Mouse (Mus musculus): ENCODE results near the gene Rtca. TPM values are rescaled to one million over a fixed set of nuclear protein-coding genes. Genes with fewer than 3 reads are reported as not detected.

Rtca gene
- polyA plus RNA-seq, 1 experiment from 2014 or later = 52.9 TPM

GRCm38 (mm10) chr3:116512151-116512903 is 4.3 kb upstream of the Rtca start:
- H3K27me3 ChIP-seq (replicated peaks) = no peaks in the 10 kb centered on the region
- H3K9me3 ChIP-seq = no peaks in the 10 kb centered on the region
- H3K9ac ChIP-seq = 0 out of 2 replicates have a peak overlapping the region, but pooled peaks have one; percentile 79
- H3K36me3 ChIP-seq = no peaks in the 10 kb centered on the region
- WGBS = 35% methylated on average over 12 of the region's 12 CpGs
- peak overlapping the region; percentile 59 for H3K4me3 ChIP-seq
- no peak overlapping the region for H3K27ac ChIP-seq (replicated peaks)
- peaks cover 14% of the 10 kb centered on the region for H3K4me1 ChIP-seq
- H3K4me2 ChIP-seq = peak overlapping the region; percentile 73
- ATAC-seq (ENCODE audit: extremely low read depth, insufficient number of reproducible peaks, low FRiP score, low TSS enrichment) = no peak

- WGBS = 95% methylated on average over 1 of the region's 1 CpGs
- H3K9me3 ChIP-seq = no peaks in the 10 kb centered on the region
- no peaks in the 10 kb centered on the region for H3K4me1 ChIP-seq
- H3K36me3 ChIP-seq = peaks cover 95% of the 10 kb centered on the region
- no peaks in the 10 kb centered on the region for H3K27me3 ChIP-seq (replicated peaks)
- ATAC-seq (ENCODE audit: extremely low read depth, insufficient number of reproducible peaks, low FRiP score, low TSS enrichment) = no peak
- no peak overlapping the region for H3K9ac ChIP-seq
- no peak overlapping the region for H3K27ac ChIP-seq (replicated peaks)
- H3K4me3 ChIP-seq = no peak overlapping the region
- no peak overlapping the region for H3K4me2 ChIP-seq
These were observed 12.3 kb downstream of the Rtca start for GRCm38 (mm10) chr3:116495671-116496070.

- WGBS = 65% methylated on average over 5 of the region's 5 CpGs
- Histone ChIP-seq H3K4me1 (no peaks in the 10 kb centered on the region), H3K27me3 (replicated peaks) (no peaks in the 10 kb centered on the region), H3K9me3 (no peaks in the 10 kb centered on the region), H3K4me2 (no peak overlapping the region), H3K36me3 (peaks cover 96% of the 10 kb centered on the region), H3K4me3 (no peak overlapping the region), H3K9ac (no peak overlapping the region), H3K27ac (replicated peaks) (no peak overlapping the region)
- ATAC-seq (ENCODE audit: extremely low read depth, insufficient number of reproducible peaks, low FRiP score, low TSS enrichment) = no peak
These were observed 14.3 kb downstream of the Rtca start for GRCm38 (mm10) chr3:116493658-116494057.

- Histone ChIP-seq H3K9ac (no peak overlapping the region), H3K36me3 (peaks cover 94% of the 10 kb centered on the region), H3K27ac (replicated peaks) (no peak overlapping the region), H3K27me3 (replicated peaks) (no peaks in the 10 kb centered on the region), H3K9me3 (no peaks in the 10 kb centered on the region), H3K4me3 (no peak overlapping the region), H3K4me2 (no peak overlapping the region), H3K4me1 (no peaks in the 10 kb centered on the region)
- no peak for ATAC-seq (ENCODE audit: extremely low read depth, insufficient number of reproducible peaks, low FRiP score, low TSS enrichment)
- WGBS = 88% methylated on average over 1 of the region's 1 CpGs
These were observed 16.0 kb downstream of the Rtca start for GRCm38 (mm10) chr3:116491923-116492454.

DNA sequence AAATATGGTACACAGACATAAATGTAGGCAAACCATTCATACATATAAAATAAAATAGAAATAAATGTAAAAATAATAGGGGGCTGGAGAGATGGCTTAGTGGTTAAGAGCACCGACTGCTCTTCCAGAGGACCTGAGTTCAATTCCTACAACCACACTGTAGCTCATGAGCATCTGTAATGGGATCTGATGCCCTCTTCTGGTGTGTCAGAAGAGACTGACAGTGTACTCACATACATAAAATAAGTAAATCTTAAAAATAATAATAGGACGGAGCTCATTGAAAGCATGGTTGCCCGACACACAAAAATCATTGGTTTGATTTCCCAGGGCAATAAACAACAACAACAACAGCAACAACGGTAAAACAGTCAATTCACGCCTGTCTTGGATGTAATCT is 17.1 kb downstream of the Rtca start:
- ATAC-seq (ENCODE audit: extremely low read depth, insufficient number of reproducible peaks, low FRiP score, low TSS enrichment) = no peak
- H3K36me3 ChIP-seq = peaks cover 91% of the 10 kb centered on the region
- 94% methylated on average over 5 of the region's 5 CpGs for WGBS
- H3K27ac ChIP-seq (replicated peaks) = no peak overlapping the region
- no peaks in the 10 kb centered on the region for H3K9me3 ChIP-seq
- H3K4me3 ChIP-seq = no peak overlapping the region
- H3K27me3 ChIP-seq (replicated peaks) = no peaks in the 10 kb centered on the region
- H3K4me1 ChIP-seq = no peaks in the 10 kb centered on the region
- no peak overlapping the region for H3K9ac ChIP-seq
- H3K4me2 ChIP-seq = no peak overlapping the region

DNA sequence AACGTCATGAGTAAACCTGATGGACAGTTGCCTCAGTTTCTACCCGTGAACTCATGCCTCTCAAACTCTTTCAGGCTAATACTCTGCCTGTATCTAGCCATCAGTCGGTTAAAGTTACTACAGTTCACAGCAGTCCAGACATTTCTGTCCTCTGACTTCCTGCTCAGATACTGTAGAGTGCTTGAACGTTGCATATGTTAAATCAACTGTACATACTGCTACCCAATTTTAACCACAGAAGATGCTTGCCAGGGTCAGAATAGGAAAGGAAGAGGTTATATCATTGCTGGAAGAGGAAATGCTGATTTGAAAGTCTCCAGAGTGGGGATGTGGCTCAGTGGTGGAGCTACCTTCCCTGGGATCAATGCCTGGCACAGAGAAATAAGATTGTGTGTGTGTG is 24.7 kb downstream of the Rtca start:
- Histone ChIP-seq H3K4me3 (no peak overlapping the region), H3K4me2 (no peak overlapping the region), H3K9me3 (no peaks in the 10 kb centered on the region), H3K4me1 (no peaks in the 10 kb centered on the region), H3K27me3 (replicated peaks) (no peaks in the 10 kb centered on the region), H3K9ac (no peak overlapping the region), H3K27ac (replicated peaks) (no peak overlapping the region), H3K36me3 (peaks cover 19% of the 10 kb centered on the region)
- 65% methylated on average over 4 of the region's 4 CpGs for WGBS
- no peak for ATAC-seq (ENCODE audit: extremely low read depth, insufficient number of reproducible peaks, low FRiP score, low TSS enrichment)

DNA sequence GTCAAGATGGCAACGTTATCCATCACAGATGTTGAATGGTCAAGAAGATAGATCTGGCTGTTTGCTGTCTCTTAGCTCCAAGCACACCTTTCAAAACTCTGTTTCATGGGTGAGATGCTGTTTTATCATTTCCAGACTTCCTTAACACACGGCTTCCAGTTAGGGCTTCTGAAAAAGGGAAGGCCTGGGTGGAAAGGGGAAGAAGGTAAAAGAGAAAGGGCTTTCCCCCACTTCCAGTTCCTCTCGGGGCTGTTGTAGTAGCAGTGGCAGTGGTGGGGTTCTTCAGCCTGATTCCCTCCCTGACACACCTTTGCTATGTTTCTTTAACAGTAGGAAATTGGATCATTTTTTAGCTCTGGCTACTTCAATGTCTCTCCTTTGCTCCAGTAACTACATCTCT is 25.3 kb downstream of the Rtca start:
- WGBS = 74% methylated on average over 3 of the region's 3 CpGs

DNA sequence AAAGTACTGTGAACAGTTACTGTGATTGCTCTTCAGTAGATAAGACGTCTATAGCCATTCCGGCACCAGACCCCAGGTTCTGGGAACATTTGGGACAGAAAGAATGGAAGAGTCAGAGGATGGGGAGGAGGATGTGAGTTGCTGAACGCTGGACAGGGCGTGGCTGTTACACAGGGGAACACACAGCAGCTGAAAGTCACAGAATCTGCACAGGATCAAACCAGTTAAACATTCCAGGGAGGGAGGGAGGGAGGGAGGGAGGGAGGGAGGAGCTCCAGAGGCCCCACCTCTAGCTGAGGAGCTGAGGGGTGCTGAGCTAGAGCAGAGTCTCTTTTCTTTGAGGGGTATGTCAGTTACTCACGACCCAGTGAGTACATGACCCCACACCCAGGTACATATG is 27.1 kb downstream of the Rtca start:
- H3K4me2 ChIP-seq = no peak overlapping the region
- H3K27ac ChIP-seq (replicated peaks) = no peak overlapping the region
- WGBS = 27% methylated on average over 5 of the region's 5 CpGs
- ATAC-seq (ENCODE audit: extremely low read depth, insufficient number of reproducible peaks, low FRiP score, low TSS enrichment) = no peak
- no peaks in the 10 kb centered on the region for H3K36me3 ChIP-seq
- no peaks in the 10 kb centered on the region for H3K9me3 ChIP-seq
- no peaks in the 10 kb centered on the region for H3K27me3 ChIP-seq (replicated peaks)
- H3K4me1 ChIP-seq = peaks cover 8% of the 10 kb centered on the region; the same call in 1 of the 2 replicates
- no peak overlapping the region for H3K4me3 ChIP-seq
- no peak overlapping the region for H3K9ac ChIP-seq

More for the DNA sequence above, 25.3 kb downstream of the Rtca start:
- Histone ChIP-seq H3K9ac (no peak overlapping the region), H3K4me2 (no peak overlapping the region), H3K4me1 (no peaks in the 10 kb centered on the region), H3K9me3 (no peaks in the 10 kb centered on the region), H3K27me3 (replicated peaks) (no peaks in the 10 kb centered on the region), H3K27ac (replicated peaks) (no peak overlapping the region), H3K4me3 (no peak overlapping the region), H3K36me3 (peaks cover 13% of the 10 kb centered on the region)
- no peak for ATAC-seq (ENCODE audit: extremely low read depth, insufficient number of reproducible peaks, low FRiP score, low TSS enrichment)

GRCm38 (mm10) chr3:116480119-116480518 is 27.9 kb downstream of the Rtca start:
- WGBS = 83% methylated on average over 2 of the region's 2 CpGs
- ATAC-seq (ENCODE audit: extremely low read depth, insufficient number of reproducible peaks, low FRiP score, low TSS enrichment) = no peak
- Histone ChIP-seq H3K27me3 (replicated peaks) (no peaks in the 10 kb centered on the region), H3K4me3 (no peak overlapping the region), H3K27ac (replicated peaks) (no peak overlapping the region), H3K9ac (no peak overlapping the region), H3K4me1 (peaks cover 8% of the 10 kb centered on the region; the same call in 1 of the 2 replicates), H3K36me3 (no peaks in the 10 kb centered on the region), H3K9me3 (no peaks in the 10 kb centered on the region), H3K4me2 (no peak overlapping the region)

- Histone ChIP-seq H3K9ac (no peak overlapping the region), H3K36me3 (no peaks in the 10 kb centered on the region), H3K9me3 (no peaks in the 10 kb centered on the region), H3K27ac (replicated peaks) (no peak overlapping the region), H3K4me3 (no peak overlapping the region), H3K4me1 (peaks cover 13% of the 10 kb centered on the region; the same call in 1 of the 2 replicates), H3K27me3 (replicated peaks) (no peaks in the 10 kb centered on the region), H3K4me2 (no peak overlapping the region)
- 73% methylated on average over 7 of the region's 7 CpGs for WGBS
- ATAC-seq (ENCODE audit: extremely low read depth, insufficient number of reproducible peaks, low FRiP score, low TSS enrichment) = no peak
These were observed 30.7 kb downstream of the Rtca start for GRCm38 (mm10) chr3:116477351-116477750.

GRCm38 (mm10) chr3:116476686-116477298 is 31.2 kb downstream of the Rtca start:
- no peak for ATAC-seq (ENCODE audit: extremely low read depth, insufficient number of reproducible peaks, low FRiP score, low TSS enrichment)
- H3K9ac ChIP-seq = no peak overlapping the region
- no peaks in the 10 kb centered on the region for H3K9me3 ChIP-seq
- no peak overlapping the region for H3K4me2 ChIP-seq
- H3K27me3 ChIP-seq (replicated peaks) = no peaks in the 10 kb centered on the region
- peaks cover 13% of the 10 kb centered on the region; the same call in 1 of the 2 replicates for H3K4me1 ChIP-seq
- no peak overlapping the region for H3K27ac ChIP-seq (replicated peaks)
- H3K4me3 ChIP-seq = no peak overlapping the region
- no peaks in the 10 kb centered on the region for H3K36me3 ChIP-seq
- 36% methylated on average over 5 of the region's 5 CpGs for WGBS

All from heart, embryonic 13.5 days (tissue).